Comparison of ENCODE assay signal across 8 mouse cellular contexts in the genomic region with DNA sequence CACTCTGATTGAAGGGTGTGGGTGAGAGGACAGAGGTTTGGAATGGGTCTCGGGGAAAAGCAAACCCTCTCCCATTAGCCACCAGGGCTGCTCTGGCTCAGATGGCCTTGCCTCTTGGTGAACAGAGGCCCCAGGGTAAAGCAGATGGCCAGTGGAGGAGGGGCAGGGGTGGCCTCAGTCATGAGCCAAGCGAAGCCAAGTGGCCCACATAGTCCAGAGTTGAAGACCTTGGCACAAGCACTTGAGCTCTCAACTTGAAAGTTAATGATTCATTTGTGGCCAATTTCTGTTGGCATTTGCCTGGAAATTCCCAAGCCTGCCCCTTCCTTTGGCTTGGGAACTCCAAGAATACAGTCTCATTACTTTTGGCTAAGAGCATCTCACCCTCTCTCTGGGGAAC. TPM values are rescaled to one million over a fixed set of nuclear protein-coding genes. Genes with fewer than 3 reads are reported as not detected.
A peak's percentile ranks its signal among the peaks of the same experiment; 100 is the strongest.
DNase-seq lines count a peak whose midpoint lies in the region; ATAC-seq and TF ChIP-seq lines count a peak whose summit lies in the region.

No protein-coding gene starts in this region.

- H3K27ac ChIP-seq in cerebellum, adult 2 months (ENCODE audit: insufficient read depth, low read length) = peak overlapping the region; percentile 49
- peak overlapping the region; percentile 80 for H3K27ac ChIP-seq in kidney, postnatal 0 days

- H3K36me3 ChIP-seq in kidney, postnatal 0 days (ENCODE audit: insufficient read depth, low read length) = no peaks in the 10 kb centered on the region

- H3K27me3 ChIP-seq in cerebellum, adult 2 months (ENCODE audit: control insufficient read depth, insufficient read depth, low read length) = no peaks in the 10 kb centered on the region
- no peaks in the 10 kb centered on the region for H3K27me3 ChIP-seq in kidney, postnatal 0 days (ENCODE audit: insufficient read depth, low read length)

- peak; percentile 44 to 69 for DNase-seq in layer of hippocampus, adult 18-20 months (ENCODE audit: low spot score in 2 of 2)
- no peak for DNase-seq in layer of hippocampus, adult 9-10 months (ENCODE audit: low spot score)
- DNase-seq in adipocyte (ENCODE audit: low spot score) = peak; percentile 82
- DNase-seq in cerebellum, adult 2 months = peak; percentile 83 to 90
- DNase-seq in kidney, postnatal 0 days (ENCODE audit: low spot score) = no peak
- DNase-seq in thymus, postnatal 14 days = no peak
- no peak for DNase-seq in yolk sac, embryonic 10.5 days (ENCODE audit: low spot score)
- no peak for DNase-seq in gastrocnemius, postnatal 10 days

- peaks cover 85% of the 10 kb centered on the region for H3K4me1 ChIP-seq in cerebellum, adult 2 months (ENCODE audit: control insufficient read depth, insufficient read depth, low read length)
- H3K4me1 ChIP-seq in kidney, postnatal 0 days (replicated peaks; ENCODE audit: insufficient read depth, low read length) = peaks cover 63% of the 10 kb centered on the region

- H3K9ac ChIP-seq in kidney, postnatal 0 days (ENCODE audit: low read depth, low read length) = 0 out of 2 replicates have a peak overlapping the region, but pooled peaks have one; percentile 14

- H3K9me3 ChIP-seq in kidney, postnatal 0 days (replicated peaks; ENCODE audit: low read length) = no peaks in the 10 kb centered on the region

- 8% methylated on average over 2 of the region's 2 CpGs for WGBS in cerebellum, adult 2 months
- 60% methylated on average over 2 of the region's 2 CpGs for WGBS in kidney, postnatal 0 days

- no peak for TF ChIP-seq POLR2A in cerebellum, adult 2 months (IDR thresholded peaks at IDR 0.05; ENCODE audit: borderline replicate concordance, insufficient read depth, low read length)

- no peak for ATAC-seq in kidney, postnatal 0 days (replicated peaks; ENCODE audit: low FRiP score, low read depth)

- no peak overlapping the region for H3K4me3 ChIP-seq in cerebellum, adult 2 months (replicated peaks; ENCODE audit: insufficient read depth, low read depth, low read length)
- no peak overlapping the region for H3K4me3 ChIP-seq in kidney, postnatal 0 days (replicated peaks; ENCODE audit: low read depth, low read length)

- H3K4me2 ChIP-seq in kidney, postnatal 0 days (ENCODE audit: low read length) = no peak overlapping the region

- no peak for TF ChIP-seq CTCF in cerebellum, adult 2 months (IDR thresholded peaks at IDR 0.05; ENCODE audit: borderline replicate concordance, insufficient read depth, low read depth, low read length)
- TF ChIP-seq CTCF in kidney, postnatal 0 days (IDR thresholded peaks at IDR 0.05; ENCODE audit: low read depth) = no peak

RNA-seq across cellular contexts. Expression of a gene that starts 37.1 kb away (rescaled TPM):
- 10 to 100 TPM; 86.3 to 88.2 TPM for total RNA-seq in layer of hippocampus, adult 18-20 months (2021)
- 63.7 and 72.5 TPM in 2 replicates for polyA plus RNA-seq in cerebellum, adult 2 months (2012; rRNA removed)
- 25.0 and 26.6 TPM in 2 replicates for polyA plus RNA-seq in kidney, postnatal 0 days (2015; fragmentation: Nextera tagmentation; extraction: Ambion mirVana)
- total RNA-seq in gastrocnemius, postnatal 10 days (2021) = 10 to 100 TPM; 31.6 to 43.8 TPM

Comparison
In these comparisons a context has a peak if more than half of its experiments do, and no peak if none do; other contexts are left out.
1. DNase-seq: peak in layer of hippocampus, adult 18-20 months (2 of 2), adipocyte (single experiment) and cerebellum, adult 2 months (2 of 2); none in layer of hippocampus, adult 9-10 months (single experiment), kidney, postnatal 0 days (single experiment), thymus, postnatal 14 days (single experiment), yolk sac, embryonic 10.5 days (single experiment) and gastrocnemius, postnatal 10 days (single experiment).